Mouse (Mus musculus) adrenal gland, adult (tissue): ENCODE results near the gene Tspear.
A peak's percentile ranks its signal among the peaks of the same experiment; 100 is the strongest.

Experiments used
- DNase-seq, 2 experiments: peaks; one replicate each; pipeline ENCODE4 v3.0.0; 2022 to 2023; ENCODE audit warnings: low spot score in 1 of 2; ENCODE audit not compliant: inconsistent age in 2 of 2

The Tspear gene

GRCm38 (mm10) chr10:77864067-77864761, 177.8 kb downstream of the Tspear start:
- peak; percentile 74 to 80 for DNase-seq

GRCm38 (mm10) chr10:77864762-77865143, 178.4 kb downstream of the Tspear start:
- DNase-seq, result no peak

- DNase-seq, result no peak
Observed at GRCm38 (mm10) chr10:77867546-77867945, 181.2 kb downstream of the Tspear start.

GRCm38 (mm10) chr10:77869651-77870050, 183.3 kb downstream of the Tspear start:
- no peak for DNase-seq

- DNase-seq, result peak; percentile 32 to 77
Observed at GRCm38 (mm10) chr10:77878985-77879384, 192.6 kb downstream of the Tspear start.

GRCm38 (mm10) chr10:77880305-77880704, 193.9 kb downstream of the Tspear start:
- DNase-seq, result no peak

- DNase-seq, result no peak
Observed at GRCm38 (mm10) chr10:77882553-77882952, 196.2 kb downstream of the Tspear start.

GRCm38 (mm10) chr10:77886007-77886747, 199.8 kb downstream of the Tspear start:
- no peak for DNase-seq

- no peak for DNase-seq
Observed at GRCm38 (mm10) chr10:77890987-77891565, 204.7 kb downstream of the Tspear start.

- DNase-seq, result peak; percentile 23 to 40
Observed at GRCm38 (mm10) chr10:77895562-77895961, 209.2 kb downstream of the Tspear start.

GRCm38 (mm10) chr10:77900126-77900525, 213.8 kb downstream of the Tspear start:
- no peak for DNase-seq

GRCm38 (mm10) chr10:77900903-77901818, 214.8 kb downstream of the Tspear start:
- DNase-seq, result peak in 1 of 2 experiments; percentile 33

GRCm38 (mm10) chr10:77901871-77902210, 215.5 kb downstream of the Tspear start:
- DNase-seq, result no peak

GRCm38 (mm10) chr10:77902211-77902893, 216.0 kb downstream of the Tspear start, which contains the start of gene Lrrc3:
Gene Lrrc3, minus strand, starts transcription at chr10:77902536.
- DNase-seq, result peak; percentile 67 to 90

GRCm38 (mm10) chr10:77902894-77903715, 216.7 kb downstream of the Tspear start:
- peak; percentile 40 for DNase-seq

GRCm38 (mm10) chr10:77912605-77913004, 226.2 kb downstream of the Tspear start:
- peak; percentile 34 to 64 for DNase-seq

GRCm38 (mm10) chr10:77913292-77913691, 226.9 kb downstream of the Tspear start:
- peak in 1 of 2 experiments; percentile 39 for DNase-seq

- DNase-seq, result peak; percentile 58 to 89
Observed at GRCm38 (mm10) chr10:77916636-77917335, 230.4 kb downstream of the Tspear start.

- DNase-seq, result no peak
Observed at GRCm38 (mm10) chr10:77921009-77921408, 234.6 kb downstream of the Tspear start.
